Mouse (Mus musculus) myocyte (in vitro differentiated cells): ENCODE results near the gene Pced1b. TPM values are rescaled to one million over a fixed set of nuclear protein-coding genes. Genes with fewer than 3 reads are reported as not detected.

Source experiments
- H3K27me3 ChIP-seq: one replicate; pipeline ENCODE4 v1.6.1; 2011; ENCODE audit not compliant: control insufficient read depth, insufficient read depth, insufficient read length
- H3K36me3 ChIP-seq: one replicate; pipeline ENCODE4 v1.6.1; 2011; ENCODE audit not compliant: control insufficient read depth, insufficient read depth
- H3K4me2 ChIP-seq: one replicate; pipeline ENCODE4 v1.6.1; 2011; ENCODE audit warnings: low read depth, control low read depth
- H3K4me3 ChIP-seq: one replicate; pipeline ENCODE4 v1.5.1; 2011; ENCODE audit warnings: mild to moderate bottlenecking, control low read depth, moderate library complexity
- H3K79me2 ChIP-seq: one replicate; pipeline ENCODE4 v1.6.1; 2011; ENCODE audit not compliant: control insufficient read depth, insufficient read depth
- H3ac ChIP-seq: one replicate; pipeline ENCODE4 v1.6.1; 2011; ENCODE audit not compliant: control insufficient read depth, insufficient read length
- CEBPB ChIP-seq: IDR thresholded peaks from 2 replicates; pipeline ENCODE4 v1.6.1; 2011; ENCODE audit warnings: mild to moderate bottlenecking, moderate library complexity; ENCODE audit not compliant: poor library complexity, insufficient read depth, severe bottlenecking
- E2F4 ChIP-seq: IDR thresholded peaks from one replicate; pipeline ENCODE4 v1.6.1; 2011; ENCODE audit warnings: mild to moderate bottlenecking, control low read depth, moderate library complexity; ENCODE audit not compliant: insufficient read depth
- MAX ChIP-seq: IDR thresholded peaks from one replicate; pipeline ENCODE4 v1.6.1; 2011; ENCODE audit warnings: low read depth, mild to moderate bottlenecking, control low read depth
- MYOD1 ChIP-seq, 3 experiments: IDR thresholded peaks; one replicate each; pipeline ENCODE4 v1.6.1; 2011; ENCODE audit warnings: control low read depth in 2 of 3, low read depth in 2 of 3, mild to moderate bottlenecking in 2 of 3, moderate library complexity in 1 of 3; ENCODE audit not compliant: insufficient read length in 2 of 3, control insufficient read depth in 1 of 3
- MYOG ChIP-seq, 3 experiments: IDR thresholded peaks; one replicate each; pipeline ENCODE4 v1.6.1; 2011; ENCODE audit warnings: control low read depth in 2 of 3, low read depth in 2 of 3, mild to moderate bottlenecking in 2 of 3; ENCODE audit not compliant: insufficient read length in 2 of 3, control insufficient read depth in 1 of 3, insufficient read depth in 1 of 3
- POLR2A ChIP-seq: IDR thresholded peaks from one replicate; pipeline ENCODE4 v1.6.1; 2011; ENCODE audit warnings: low read depth, mild to moderate bottlenecking, control low read depth, moderate library complexity; ENCODE audit not compliant: insufficient read length
- POLR2AphosphoS2 ChIP-seq: IDR thresholded peaks from one replicate; pipeline ENCODE4 v1.6.1; 2011; ENCODE audit warnings: low read depth, control low read depth; ENCODE audit not compliant: insufficient read length
- REST ChIP-seq: IDR thresholded peaks from one replicate; pipeline ENCODE4 v1.6.1; 2011; ENCODE audit warnings: mild to moderate bottlenecking, control low read depth, moderate library complexity; ENCODE audit not compliant: insufficient read depth, insufficient read length
- SRF ChIP-seq: IDR thresholded peaks from one replicate; pipeline ENCODE4 v1.6.1; 2011; ENCODE audit warnings: low read depth; ENCODE audit not compliant: control insufficient read depth, insufficient read length
- TCF12 ChIP-seq: IDR thresholded peaks from one replicate; pipeline ENCODE4 v1.6.1; 2011; ENCODE audit warnings: mild to moderate bottlenecking, control low read depth; ENCODE audit not compliant: poor library complexity, insufficient read depth, severe bottlenecking
- TCF3 ChIP-seq: IDR thresholded peaks from one replicate; pipeline ENCODE4 v1.6.1; 2011; ENCODE audit warnings: low read depth, control low read depth; ENCODE audit not compliant: insufficient read length
- USF1 ChIP-seq: IDR thresholded peaks from one replicate; pipeline ENCODE4 v1.6.1; 2011; ENCODE audit warnings: low read depth, mild to moderate bottlenecking, control low read depth, moderate library complexity
- polyA plus RNA-seq: library from polyadenylated mRNA; unstranded; fragments of >200 nt; fragmentation: generic; extraction: Trizol; gene quantifications from one replicate; pipeline ENCODE4 v1.2.1, GENCODE M21; 2012; ENCODE audit warnings: missing spikeins

Gene Pced1b
- polyA plus RNA-seq, 1 experiment = 0.68 TPM

GRCm38 (mm10) chr15:97338377-97339060 lies 91.6 kb downstream of the Pced1b start:
- H3K4me3 ChIP-seq = no peak overlapping the region
- H3ac ChIP-seq = no peak overlapping the region
- H3K4me2 ChIP-seq = no peak overlapping the region
- no peaks in the 10 kb centered on the region for H3K36me3 ChIP-seq
- no peaks in the 10 kb centered on the region for H3K27me3 ChIP-seq
- H3K79me2 ChIP-seq = no peaks in the 10 kb centered on the region
- TF ChIP-seq SRF (no peak), CEBPB (no peak), MAX (no peak), MYOD1 (IDR thresholded peaks at IDR 0.05; ENCODE audit: control insufficient read depth in 1 of 3, insufficient read length in 2 of 3, low read depth in 2 of 3) (no peak)

GRCm38 (mm10) chr15:97342336-97342735 lies 95.4 kb downstream of the Pced1b start:
- Histone ChIP-seq H3ac (no peak overlapping the region), H3K79me2 (no peaks in the 10 kb centered on the region), H3K4me2 (no peak overlapping the region), H3K4me3 (no peak overlapping the region), H3K36me3 (no peaks in the 10 kb centered on the region), H3K27me3 (no peaks in the 10 kb centered on the region)
- TF ChIP-seq REST = no peak
- TF ChIP-seq POLR2AphosphoS2 = no peak
- no peak for TF ChIP-seq TCF3
- TF ChIP-seq USF1 = no peak
- no peak for TF ChIP-seq POLR2A
- TF ChIP-seq MAX = no peak
- no peak for TF ChIP-seq SRF
- TF ChIP-seq MYOG (IDR thresholded peaks at IDR 0.05; ENCODE audit: control insufficient read depth in 1 of 3, insufficient read depth in 1 of 3, insufficient read length in 2 of 3, low read depth in 2 of 3) = no peak
- TF ChIP-seq E2F4 = no peak
- no peak for TF ChIP-seq CEBPB
- no peak for TF ChIP-seq MYOD1 (IDR thresholded peaks at IDR 0.05; ENCODE audit: control insufficient read depth in 1 of 3, insufficient read length in 2 of 3, low read depth in 2 of 3)
- no peak for TF ChIP-seq TCF12

GRCm38 (mm10) chr15:97342945-97343344 lies 96.0 kb downstream of the Pced1b start:
- Histone ChIP-seq H3K79me2 (no peaks in the 10 kb centered on the region), H3K4me2 (no peak overlapping the region), H3K4me3 (no peak overlapping the region), H3K36me3 (no peaks in the 10 kb centered on the region), H3K27me3 (no peaks in the 10 kb centered on the region), H3ac (no peak overlapping the region)
- TF ChIP-seq CEBPB (peak; percentile 72), MYOD1 (IDR thresholded peaks at IDR 0.05; ENCODE audit: control insufficient read depth in 1 of 3, insufficient read length in 2 of 3, low read depth in 2 of 3) (no peak), POLR2AphosphoS2 (no peak), POLR2A (no peak), TCF12 (no peak), E2F4 (no peak), USF1 (no peak), MAX (no peak), MYOG (IDR thresholded peaks at IDR 0.05; ENCODE audit: control insufficient read depth in 1 of 3, insufficient read depth in 1 of 3, insufficient read length in 2 of 3, low read depth in 2 of 3) (peak in 1 of 3 experiments; percentile 69), REST (no peak)

GRCm38 (mm10) chr15:97343921-97344320 lies 97.0 kb downstream of the Pced1b start:
- TF ChIP-seq TCF12 = no peak
- no peak for TF ChIP-seq MYOG (IDR thresholded peaks at IDR 0.05; ENCODE audit: control insufficient read depth in 1 of 3, insufficient read depth in 1 of 3, insufficient read length in 2 of 3, low read depth in 2 of 3)
- TF ChIP-seq MYOD1 (IDR thresholded peaks at IDR 0.05; ENCODE audit: control insufficient read depth in 1 of 3, insufficient read length in 2 of 3, low read depth in 2 of 3) = no peak
- no peak for TF ChIP-seq SRF
- TF ChIP-seq E2F4 = no peak
- TF ChIP-seq USF1 = no peak
- TF ChIP-seq REST = no peak
- no peak for TF ChIP-seq TCF3
- TF ChIP-seq POLR2A = no peak
- TF ChIP-seq POLR2AphosphoS2 = no peak
- TF ChIP-seq CEBPB = no peak

GRCm38 (mm10) chr15:97345110-97345509 lies 98.2 kb downstream of the Pced1b start:
- no peak overlapping the region for H3K4me2 ChIP-seq
- no peaks in the 10 kb centered on the region for H3K27me3 ChIP-seq
- no peaks in the 10 kb centered on the region for H3K79me2 ChIP-seq
- no peaks in the 10 kb centered on the region for H3K36me3 ChIP-seq
- H3K4me3 ChIP-seq = no peak overlapping the region
- TF ChIP-seq MYOD1 (IDR thresholded peaks at IDR 0.05; ENCODE audit: control insufficient read depth in 1 of 3, insufficient read length in 2 of 3, low read depth in 2 of 3) = no peak
- no peak overlapping the region for H3ac ChIP-seq

More at GRCm38 (mm10) chr15:97343921-97344320, 97.0 kb downstream of the Pced1b start:
- no peak overlapping the region for H3K4me2 ChIP-seq
- no peak overlapping the region for H3K4me3 ChIP-seq
- no peak overlapping the region for H3ac ChIP-seq
- no peaks in the 10 kb centered on the region for H3K79me2 ChIP-seq
- H3K27me3 ChIP-seq = no peaks in the 10 kb centered on the region
- no peaks in the 10 kb centered on the region for H3K36me3 ChIP-seq
